Comparison of ENCODE assay signal across 13 mouse cellular contexts in the genomic region with DNA sequence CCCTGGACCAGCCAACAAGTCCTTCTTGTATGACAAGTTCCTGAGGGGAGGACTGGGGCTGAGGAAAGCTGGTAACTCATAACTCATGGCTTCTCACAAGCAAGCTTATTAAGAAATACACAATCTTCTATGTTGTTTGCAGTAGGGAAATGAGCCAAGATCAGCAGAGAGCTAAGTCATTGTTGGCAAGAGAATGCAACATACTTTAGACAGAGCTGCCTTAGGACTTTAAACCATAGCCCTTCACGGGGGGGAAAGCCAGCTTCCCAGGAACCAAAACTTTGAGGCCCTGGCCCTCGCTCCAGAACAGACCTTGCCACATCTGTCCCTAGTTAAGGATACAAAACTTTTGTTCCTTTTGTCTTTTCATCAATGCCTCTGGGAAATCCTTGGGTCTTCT. TPM values are rescaled to one million over a fixed set of nuclear protein-coding genes. Genes with fewer than 3 reads are reported as not detected.
DNase-seq lines count a peak whose midpoint lies in the region; ATAC-seq and TF ChIP-seq lines count a peak whose summit lies in the region.
"Had no signal": no experiment of that assay in that cellular context is flagged by ENCODE, and none has a peak within 500 bp of the region (broad histone marks: within the 10 kb centered on the region; RNA-seq: fewer than 3 reads in every experiment).

No protein-coding gene starts in this region.

- ATAC-seq in embryonic facial prominence, embryonic 15.5 days (ENCODE audit: insufficient number of reproducible peaks, low FRiP score, low TSS enrichment, low read depth), result peak; percentile 80; the same call in 1 of the 2 replicates
- ATAC-seq: forebrain, embryonic 16.5 days; inflammation-experienced regulatory T-cells, adult 6 months had no signal

- H3K36me3 ChIP-seq in embryonic facial prominence, embryonic 15.5 days, result no peaks in the 10 kb centered on the region
- H3K36me3 ChIP-seq: neural tube, embryonic 12.5 days had no signal

- no peaks in the 10 kb centered on the region for H3K27me3 ChIP-seq in embryonic facial prominence, embryonic 15.5 days
- H3K27me3 ChIP-seq: neural tube, embryonic 12.5 days had no signal

- no peak for TF ChIP-seq CTCF in gastrocnemius, adult 2 months (IDR thresholded peaks at IDR 0.05)

- no peak overlapping the region for H3K4me2 ChIP-seq in embryonic facial prominence, embryonic 15.5 days (replicated peaks)
- H3K4me2 ChIP-seq: neural tube, embryonic 12.5 days had no signal

- no peaks in the 10 kb centered on the region for H3K9me3 ChIP-seq in embryonic facial prominence, embryonic 15.5 days (replicated peaks)
- H3K9me3 ChIP-seq: neural tube, embryonic 12.5 days had no signal

- 30% methylated on average over 2 of the region's 2 CpGs for WGBS in embryonic facial prominence, embryonic 15.5 days

- H3K4me3 ChIP-seq in gastrocnemius, adult 2 months, result no peak overlapping the region
- no peak overlapping the region for H3K4me3 ChIP-seq in embryonic facial prominence, embryonic 15.5 days (replicated peaks)
- H3K4me3 ChIP-seq: neural tube, embryonic 12.5 days had no signal

- no peak overlapping the region for H3K9ac ChIP-seq in embryonic facial prominence, embryonic 15.5 days
- H3K9ac ChIP-seq: neural tube, embryonic 12.5 days had no signal

- intact Hi-C loops in gastrocnemius, adult 2 months (cut with DNase I), result no loop called here

- no peak for DNase-seq in gastrocnemius, adult 2 months
- no peak for DNase-seq in gastrocnemius, postnatal 25 days
- peak; percentile 66 to 72 for DNase-seq in kidney, adult 8-10 months
- peak; percentile 62 for DNase-seq in lung, postnatal 10 days
- no peak for DNase-seq in spleen, postnatal 14 days (ENCODE audit: low spot score in 2 of 2)
- DNase-seq in embryo, embryonic 9.5 days (ENCODE audit: extremely low spot score), result no peak
- DNase-seq in right cerebral cortex, adult 2 months (ENCODE audit: low spot score in 2 of 2), result no peak
- DNase-seq: cerebellum, adult 8-10 months; spleen, adult 18-20 months had no signal

- peaks cover 9% of the 10 kb centered on the region for H3K4me1 ChIP-seq in embryonic facial prominence, embryonic 15.5 days
- H3K4me1 ChIP-seq: neural tube, embryonic 12.5 days had no signal

- peak overlapping the region; percentile 54 for H3K27ac ChIP-seq in gastrocnemius, adult 2 months
- H3K27ac ChIP-seq in embryonic facial prominence, embryonic 15.5 days (replicated peaks), result peak overlapping the region; percentile 83
- H3K27ac ChIP-seq: neural tube, embryonic 12.5 days had no signal

RNA-seq across cellular contexts. Expression of gene Phkb, which starts 30.9 kb away (rescaled TPM):
- 100 to 1,000 TPM; 268 to 447 TPM for total RNA-seq in gastrocnemius, adult 2 months (2021)
- 100 to 1,000 TPM; 229 to 257 TPM for total RNA-seq in gastrocnemius, postnatal 25 days (2021)
- 45.8 and 54.2 TPM in 2 replicates for polyA plus RNA-seq in embryonic facial prominence, embryonic 15.5 days (2015; fragmentation: Nextera tagmentation; extraction: Ambion mirVana)

RNA-seq across cellular contexts. Expression of gene Itfg1, which starts 30.9 kb away (rescaled TPM):
- 10 to 100 TPM; 39.5 to 45.8 TPM for total RNA-seq in gastrocnemius, adult 2 months (2021)
- total RNA-seq in gastrocnemius, postnatal 25 days (2021), result 10 to 100 TPM; 32.7 to 34.1 TPM
- polyA plus RNA-seq in embryonic facial prominence, embryonic 15.5 days (2015; fragmentation: Nextera tagmentation; extraction: Ambion mirVana), result 68.3 and 71.0 TPM in 2 replicates

Comparison
In these comparisons a context has a peak if more than half of its experiments do, and no peak if none do; other contexts are left out.
1. DNase-seq: peak in kidney, adult 8-10 months (2 of 2) and lung, postnatal 10 days (single experiment); none in gastrocnemius, adult 2 months (single experiment), gastrocnemius, postnatal 25 days (single experiment), spleen, postnatal 14 days (0 of 2), embryo, embryonic 9.5 days (single experiment) and right cerebral cortex, adult 2 months (0 of 2).